Mouse (Mus musculus) bone marrow, adult 2 months (tissue): ENCODE measurements around the gene Myh7b.

ENCODE experiments used
- CTCF ChIP-seq: fragments of 200-500 bp; IDR thresholded peaks from 2 replicates; pipeline ENCODE4 v1.5.1; 2011; ENCODE audit warnings: low read length, control low read depth; ENCODE audit not compliant: control insufficient read depth, insufficient read depth
- POLR2A ChIP-seq: fragments of 200-500 bp; IDR thresholded peaks from 2 replicates; pipeline ENCODE4 v1.6.1; 2011; ENCODE audit warnings: low read depth, mild to moderate bottlenecking, control low read depth, low read length, borderline replicate concordance; ENCODE audit not compliant: control insufficient read depth

GRCm38 (mm10) chr2:155645746-155646145, 34.7 kb downstream of the Myh7b start:
- TF ChIP-seq CTCF (no peak), POLR2A (no peak)
